Mouse (Mus musculus): ENCODE data around the gene Myl6b.

Gene Myl6b

GRCm38 (mm10) chr10:128451014-128451413, 47.5 kb downstream of the Myl6b start:
- no peak for DNase-seq (ENCODE audit: extremely low spot score)

GRCm38 (mm10) chr10:128445407-128445806, 53.1 kb downstream of the Myl6b start:
- no peak for DNase-seq (ENCODE audit: extremely low spot score)

DNA sequence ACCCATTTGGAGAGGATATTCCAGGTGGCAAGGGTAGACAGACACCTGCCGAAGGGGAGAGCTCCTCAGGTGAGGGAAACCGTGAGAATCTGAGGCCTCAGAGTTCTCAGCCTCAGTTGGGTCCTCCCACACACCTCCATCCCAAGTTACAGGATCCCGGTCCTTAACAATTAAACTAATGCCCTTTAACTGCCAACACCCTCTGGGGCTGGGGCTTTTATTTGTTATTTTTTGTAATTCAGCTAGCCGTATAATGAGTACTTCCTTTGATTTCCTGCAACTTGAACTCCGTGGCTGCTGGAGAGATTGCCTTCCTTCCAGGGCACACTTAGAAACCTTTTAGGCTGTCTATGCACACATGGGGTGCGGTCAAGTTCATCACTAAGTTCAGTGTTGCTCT, 54.1 kb downstream of the Myl6b start:
- DNase-seq (ENCODE audit: extremely low spot score) = no peak
